Mouse (Mus musculus): Measurements from ENCODE around the gene Ngrn.

Gene Ngrn

DNA sequence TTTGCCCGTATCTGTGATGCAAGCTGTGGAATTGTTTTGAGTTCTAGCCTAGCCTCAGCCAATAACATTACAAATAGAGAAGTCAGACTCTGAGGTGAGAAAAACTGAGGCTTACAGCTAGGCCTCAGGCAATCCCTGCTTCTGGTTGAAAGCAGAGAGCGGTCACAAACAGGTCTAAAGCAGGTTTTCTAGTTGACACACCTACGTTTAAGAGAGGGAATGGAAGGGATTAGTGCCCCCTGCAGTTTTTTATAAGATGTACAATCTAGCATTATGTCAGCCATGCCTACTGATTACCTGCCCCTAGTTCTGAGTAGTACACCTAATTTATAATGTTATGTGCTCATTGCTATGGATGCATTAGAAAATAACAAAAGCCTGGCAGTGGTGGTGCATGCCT is 46.8 kb downstream of the Ngrn start:
- no peak for DNase-seq (ENCODE audit: low spot score)

DNA sequence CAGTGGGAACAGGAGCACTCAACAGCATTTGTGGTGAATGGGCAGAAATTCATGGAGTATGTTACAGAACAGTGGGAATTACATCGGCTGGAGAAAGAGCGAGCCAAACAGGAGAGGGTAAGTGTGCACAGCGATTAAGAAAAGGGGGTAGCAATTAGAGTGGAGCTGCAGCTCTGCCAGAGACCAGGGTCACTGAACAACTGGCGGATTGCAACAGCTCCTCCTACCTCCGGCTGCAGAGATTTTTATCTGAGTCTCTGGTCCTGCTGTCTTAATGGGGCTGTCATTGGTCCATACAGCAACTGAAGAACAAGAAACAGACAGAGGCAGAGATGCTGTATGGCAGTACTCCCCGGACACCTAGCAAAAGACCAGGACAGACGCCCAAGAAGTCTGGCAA is 49.8 kb downstream of the Ngrn start:
- DNase-seq (ENCODE audit: low spot score): no peak

Measured in T-cell, adult 2 months (primary cell).